Mouse (Mus musculus) erythroblast, embryonic 14.5 days (primary cell): ENCODE data around the gene Ntn4.

Experiments used
- GATA1 ChIP-seq: IDR thresholded peaks from 2 replicates; pipeline ENCODE4 v1.6.1; 2012; ENCODE audit warnings: low read length, inconsistent platforms, mixed read lengths
- TAL1 ChIP-seq: IDR thresholded peaks from 3 replicates; pipeline ENCODE4 v1.6.1; 2012; ENCODE audit warnings: low read length, inconsistent platforms, mixed read lengths

GRCm38 (mm10) chr10:93731248-93731691 is 90.8 kb downstream of the Ntn4 start:
- TF ChIP-seq GATA1 (no peak), TAL1 (no peak)
